ENCODE assay signal across 9 mouse cellular contexts in genomic region chr19:38055798-38056197, GRCm38 (mm10). TPM values are rescaled to one million over a fixed set of nuclear protein-coding genes. Genes with fewer than 3 reads are reported as not detected.
DNase-seq lines count a peak whose midpoint lies in the region; ATAC-seq and TF ChIP-seq lines count a peak whose summit lies in the region.
"Had no signal": no experiment of that assay in that cellular context is flagged by ENCODE, and none has a peak within 500 bp of the region (broad histone marks: within the 10 kb centered on the region; RNA-seq: fewer than 3 reads in every experiment).

No protein-coding gene starts in this region.

- H3K4me2 ChIP-seq in kidney, embryonic 14.5 days (replicated peaks; ENCODE audit: low read depth, low read length) = peak overlapping the region; percentile 68
- peak overlapping the region; percentile 73 for H3K4me2 ChIP-seq in intestine, embryonic 14.5 days (ENCODE audit: low read length)
- H3K4me2 ChIP-seq in neural tube, embryonic 12.5 days (replicated peaks) = peak overlapping the region; percentile 82

- H3K4me3 ChIP-seq in kidney, embryonic 14.5 days (ENCODE audit: low read length) = peak overlapping the region; percentile 79
- H3K4me3 ChIP-seq in intestine, embryonic 14.5 days (ENCODE audit: low read depth, low read length) = peak overlapping the region; percentile 81
- H3K4me3 ChIP-seq in neural tube, embryonic 12.5 days = peak overlapping the region; percentile 73

- no peak overlapping the region for H3K27ac ChIP-seq in kidney, embryonic 14.5 days (ENCODE audit: low read depth, low read length)
- H3K27ac ChIP-seq in intestine, embryonic 14.5 days (ENCODE audit: low read depth) = no peak overlapping the region
- no peak overlapping the region for H3K27ac ChIP-seq in neural tube, embryonic 12.5 days

- WGBS in kidney, embryonic 14.5 days = 15% methylated on average over 6 of the region's 6 CpGs
- WGBS in intestine, embryonic 14.5 days = 13% methylated on average over 6 of the region's 6 CpGs
- WGBS in neural tube, embryonic 12.5 days = 22% methylated on average over 6 of the region's 6 CpGs

- DNase-seq in kidney, postnatal 10 days = no peak
- DNase-seq in brain, embryonic 14.5 days (ENCODE audit: low read depth) = peak; percentile 6
- DNase-seq in intestine, embryonic 14.5 days (ENCODE audit: low spot score) = no peak
- DNase-seq in spleen, postnatal 14 days (ENCODE audit: low spot score in 2 of 2) = no peak
- no peak for DNase-seq in layer of hippocampus, postnatal 14 days (ENCODE audit: low spot score in 2 of 2)
- no peak for DNase-seq in kidney, postnatal 14 days
- DNase-seq: thymus, adult 18-20 months had no signal

- H3K27me3 ChIP-seq in kidney, embryonic 14.5 days (ENCODE audit: control insufficient read depth, insufficient read depth, low read length) = no peaks in the 10 kb centered on the region
- H3K27me3 ChIP-seq in intestine, embryonic 14.5 days (replicated peaks; ENCODE audit: control insufficient read depth, insufficient read depth, low read length) = no peaks in the 10 kb centered on the region
- H3K27me3 ChIP-seq in neural tube, embryonic 12.5 days (replicated peaks) = 0 out of 2 replicates have a peak, but pooled peaks cover 3% of the 10 kb centered on the region

- peaks cover 28% of the 10 kb centered on the region for H3K36me3 ChIP-seq in kidney, embryonic 14.5 days (ENCODE audit: control insufficient read depth, insufficient read depth, low read length)
- H3K36me3 ChIP-seq in intestine, embryonic 14.5 days (ENCODE audit: control insufficient read depth, insufficient read depth, low read length) = peaks cover 36% of the 10 kb centered on the region
- peaks cover 11% of the 10 kb centered on the region; the same call in 1 of the 2 replicates for H3K36me3 ChIP-seq in neural tube, embryonic 12.5 days

- no peak for ATAC-seq in kidney, embryonic 14.5 days (ENCODE audit: low FRiP score, low TSS enrichment)
- ATAC-seq in intestine, embryonic 14.5 days (replicated peaks; ENCODE audit: low FRiP score, low TSS enrichment, low read depth) = no peak
- ATAC-seq in neural tube, embryonic 12.5 days (ENCODE audit: low FRiP score, low read depth) = no peak

- no peaks in the 10 kb centered on the region for H3K9me3 ChIP-seq in kidney, embryonic 14.5 days (ENCODE audit: control insufficient read depth, low read length)
- H3K9me3 ChIP-seq in intestine, embryonic 14.5 days (ENCODE audit: control insufficient read depth, low read length) = no peaks in the 10 kb centered on the region
- H3K9me3 ChIP-seq in neural tube, embryonic 12.5 days = no peaks in the 10 kb centered on the region

- no peak for TF ChIP-seq POLR2A in brain, embryonic 14.5 days (IDR thresholded peaks at IDR 0.05; ENCODE audit: borderline replicate concordance, extremely low read depth, insufficient read depth, insufficient read length, poor library complexity, severe bottlenecking)

- peak overlapping the region; percentile 75 for H3K9ac ChIP-seq in kidney, embryonic 14.5 days (ENCODE audit: low read depth, low read length)
- peak overlapping the region; percentile 74 for H3K9ac ChIP-seq in intestine, embryonic 14.5 days (ENCODE audit: low read length)
- 0 out of 2 replicates have a peak overlapping the region, but pooled peaks have one; percentile 5 for H3K9ac ChIP-seq in neural tube, embryonic 12.5 days

- TF ChIP-seq CTCF in brain, embryonic 14.5 days (IDR thresholded peaks at IDR 0.05; ENCODE audit: borderline replicate concordance, extremely low read depth, insufficient read depth, insufficient read length) = no peak

- peaks cover 11% of the 10 kb centered on the region; the same call in 1 of the 2 replicates for H3K4me1 ChIP-seq in kidney, embryonic 14.5 days (ENCODE audit: control insufficient read depth, insufficient read depth, low read length)
- H3K4me1 ChIP-seq in intestine, embryonic 14.5 days (replicated peaks; ENCODE audit: control insufficient read depth, insufficient read depth, low read length) = peaks cover 11% of the 10 kb centered on the region
- H3K4me1 ChIP-seq in neural tube, embryonic 12.5 days = peaks cover 8% of the 10 kb centered on the region; the same call in 1 of the 2 replicates

RNA-seq across cellular contexts. Expression of gene Cep55, which starts 1.0 kb away (rescaled TPM):
- polyA plus RNA-seq in kidney, embryonic 14.5 days (2014; fragmentation: Nextera tagmentation; extraction: Ambion mirVana) = 28.1 and 33.0 TPM in 2 replicates
- polyA plus RNA-seq in brain, embryonic 14.5 days (2012; rRNA removed) = 9.3 and 15.9 TPM in 2 replicates
- 31.3 and 32.8 TPM in 2 replicates for polyA plus RNA-seq in intestine, embryonic 14.5 days (2014; fragmentation: Nextera tagmentation; extraction: Ambion mirVana)
- 27.5 and 31.1 TPM in 2 replicates for polyA plus RNA-seq in neural tube, embryonic 12.5 days (2016; fragmentation: Nextera tagmentation; extraction: Ambion mirVana)
- total RNA-seq in layer of hippocampus, postnatal 14 days (2021) = 1 to 10 TPM in 1 of 2 experiments, under 1 TPM in 1; 0.45 to 1.3 TPM

RNA-seq across cellular contexts. Expression of gene Myof, which starts 12.4 kb away (rescaled TPM):
- 14.5 and 17.1 TPM in 2 replicates for polyA plus RNA-seq in kidney, embryonic 14.5 days (2014; fragmentation: Nextera tagmentation; extraction: Ambion mirVana)
- polyA plus RNA-seq in brain, embryonic 14.5 days (2012; rRNA removed) = 3.4 and 4.6 TPM in 2 replicates
- 16.7 and 17.9 TPM in 2 replicates for polyA plus RNA-seq in intestine, embryonic 14.5 days (2014; fragmentation: Nextera tagmentation; extraction: Ambion mirVana)
- polyA plus RNA-seq in neural tube, embryonic 12.5 days (2016; fragmentation: Nextera tagmentation; extraction: Ambion mirVana) = 3.5 and 3.9 TPM in 2 replicates
- 1 to 10 TPM; 5.6 to 7.9 TPM for total RNA-seq in layer of hippocampus, postnatal 14 days (2021)

RNA-seq across cellular contexts. Expression of gene Ffar4, which starts 41.1 kb away (rescaled TPM):
- 1.0 and 1.1 TPM in 2 replicates for polyA plus RNA-seq in kidney, embryonic 14.5 days (2014; fragmentation: Nextera tagmentation; extraction: Ambion mirVana)
- polyA plus RNA-seq in brain, embryonic 14.5 days (2012; rRNA removed) = 0.10 TPM in 2 replicates
- polyA plus RNA-seq in intestine, embryonic 14.5 days (2014; fragmentation: Nextera tagmentation; extraction: Ambion mirVana) = 7.0 and 10.4 TPM in 2 replicates
- polyA plus RNA-seq in neural tube, embryonic 12.5 days (2016; fragmentation: Nextera tagmentation; extraction: Ambion mirVana) = not detected in 2 replicates
- total RNA-seq in layer of hippocampus, postnatal 14 days (2021) = not detected

Comparison
In these comparisons a context has a peak if more than half of its experiments do, and no peak if none do; other contexts are left out.
1. H3K9ac ChIP-seq: peak in every context shown above with its lines; median percentile 75 in kidney, embryonic 14.5 days; 74 in intestine, embryonic 14.5 days; 5 in neural tube, embryonic 12.5 days.